Mouse (Mus musculus) monocyte, adult 2 months (primary cell): ENCODE data around the gene Piwil1.
"Not testable (repeated sequence)": the region's sequence is repeated elsewhere in the genome, so short reads cannot be mapped to it uniquely, and the experiment has no call there.

Experiments
- DNase-seq, 2 experiments: peaks; one replicate each; pipeline ENCODE4 v3.0.0; 2022; ENCODE audit warnings: low spot score in 2 of 2, low read depth in 1 of 2

Gene Piwil1

DNA sequence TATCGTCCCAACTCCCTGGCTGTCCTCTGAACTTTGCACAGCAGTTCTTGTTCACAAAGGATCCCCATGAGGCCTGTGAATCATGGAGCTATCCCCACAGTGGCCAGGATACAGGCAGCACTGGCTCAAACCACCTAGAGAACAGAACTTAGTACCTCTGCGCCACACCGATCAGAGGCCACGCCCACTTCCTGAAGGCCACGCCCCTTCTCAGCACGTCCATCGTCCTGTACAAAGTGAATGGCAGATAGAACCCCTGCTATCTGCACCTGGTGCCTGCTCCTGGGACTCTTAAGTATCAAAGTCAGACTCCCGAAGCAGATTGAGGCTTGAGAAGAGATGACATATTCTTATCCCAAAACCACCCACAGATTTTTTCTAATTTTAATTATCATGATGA, 8.3 kb downstream of the Piwil1 start:
- DNase-seq: no peak

DNA sequence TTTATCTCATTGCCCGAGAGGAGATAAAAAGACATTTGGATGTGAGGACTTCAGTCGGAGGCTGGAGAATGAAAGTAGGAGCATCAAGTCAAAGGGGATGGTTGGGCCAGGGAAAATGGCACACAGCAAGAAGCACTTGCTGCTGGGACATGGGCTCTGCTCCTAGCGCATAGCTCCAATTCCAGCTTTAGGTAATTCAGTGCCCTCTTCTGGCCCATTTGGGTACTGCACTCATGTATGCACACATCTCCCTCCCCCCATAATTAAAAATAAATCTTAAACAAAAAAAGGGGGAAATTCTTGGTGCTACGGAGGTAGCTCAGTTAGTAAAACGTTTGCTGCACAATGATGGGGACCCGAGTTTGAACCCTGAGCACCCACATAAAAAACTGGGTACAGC, 9.5 kb downstream of the Piwil1 start:
- no peak for DNase-seq

DNA sequence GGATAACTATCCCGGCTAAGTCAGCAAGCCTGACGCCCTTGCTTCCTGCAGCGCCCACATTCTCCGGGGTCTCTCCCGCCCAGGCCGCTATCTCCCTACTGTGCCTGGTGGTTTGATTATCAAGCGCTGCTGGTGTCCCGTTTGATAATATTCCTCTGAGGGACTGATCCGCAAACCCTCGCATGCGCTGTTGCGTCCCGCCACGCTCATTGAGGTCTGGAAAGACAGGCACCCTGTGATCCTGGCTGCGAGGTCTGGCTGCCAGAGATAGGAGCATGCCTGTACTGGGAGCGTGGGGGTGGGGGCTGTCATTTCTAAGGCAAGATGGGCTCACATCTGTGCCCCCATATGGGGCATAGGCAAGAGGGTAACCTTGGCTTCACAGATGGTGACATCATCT, 12.8 kb downstream of the Piwil1 start:
- no peak for DNase-seq

DNA sequence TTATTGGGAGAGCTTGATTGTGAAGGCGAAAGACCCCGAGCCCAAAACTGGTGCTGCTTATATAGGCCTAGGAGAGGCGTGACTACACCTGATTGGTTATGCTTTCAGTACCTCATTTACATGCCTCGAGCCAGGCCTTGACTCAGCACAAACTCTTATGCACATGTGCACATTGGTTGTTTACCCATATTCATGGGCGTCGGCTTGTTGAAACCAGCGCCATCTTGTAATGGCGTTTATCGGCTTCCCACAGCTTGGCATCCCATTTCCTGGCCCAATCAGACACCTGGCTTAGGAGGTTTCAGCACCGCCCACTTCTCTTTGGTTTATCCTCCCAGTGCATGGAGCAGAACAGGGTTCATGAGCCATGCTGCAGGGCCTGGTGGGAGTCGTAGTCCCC, 18.1 kb downstream of the Piwil1 start:
- DNase-seq: not testable (repeated sequence)

DNA sequence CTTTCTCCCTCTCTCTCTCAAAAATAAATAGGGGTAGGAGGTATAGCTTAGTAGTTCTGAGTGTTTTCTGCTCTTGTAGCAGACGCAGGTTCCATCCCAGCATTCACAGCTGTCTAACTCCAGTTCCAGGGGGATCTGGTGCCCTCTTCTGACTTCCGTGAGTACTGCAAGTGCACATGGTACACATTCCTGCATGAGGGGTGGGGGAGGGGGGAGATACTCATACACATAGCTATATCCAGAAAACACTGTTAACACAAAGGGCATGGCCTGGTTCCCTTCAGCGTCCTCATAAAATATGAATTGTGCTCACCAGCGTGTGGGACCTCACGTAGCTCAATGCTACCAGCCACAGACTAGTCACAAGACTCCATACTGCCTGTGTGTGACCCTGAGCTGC, 27.0 kb downstream of the Piwil1 start:
- no peak for DNase-seq

DNA sequence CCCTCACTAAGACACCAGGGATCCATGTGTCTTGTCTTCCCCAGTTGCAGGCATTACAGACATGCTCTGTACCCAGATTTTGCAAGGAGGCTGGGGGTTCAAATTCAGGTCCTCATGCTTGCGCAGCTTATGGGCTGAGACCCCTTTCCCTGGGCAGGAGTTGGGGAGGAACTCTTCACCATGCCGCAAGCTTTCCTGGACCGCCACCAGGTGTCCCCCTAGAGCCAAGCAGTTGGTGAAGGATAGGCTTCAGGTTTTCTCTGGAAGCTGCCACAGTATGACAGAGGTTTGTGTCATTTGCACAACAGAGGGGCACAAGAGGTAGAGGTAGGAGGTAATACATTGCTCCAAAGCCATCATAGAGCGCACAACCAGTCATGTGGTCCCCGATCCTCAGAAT, 28.3 kb downstream of the Piwil1 start:
- no peak for DNase-seq

DNA sequence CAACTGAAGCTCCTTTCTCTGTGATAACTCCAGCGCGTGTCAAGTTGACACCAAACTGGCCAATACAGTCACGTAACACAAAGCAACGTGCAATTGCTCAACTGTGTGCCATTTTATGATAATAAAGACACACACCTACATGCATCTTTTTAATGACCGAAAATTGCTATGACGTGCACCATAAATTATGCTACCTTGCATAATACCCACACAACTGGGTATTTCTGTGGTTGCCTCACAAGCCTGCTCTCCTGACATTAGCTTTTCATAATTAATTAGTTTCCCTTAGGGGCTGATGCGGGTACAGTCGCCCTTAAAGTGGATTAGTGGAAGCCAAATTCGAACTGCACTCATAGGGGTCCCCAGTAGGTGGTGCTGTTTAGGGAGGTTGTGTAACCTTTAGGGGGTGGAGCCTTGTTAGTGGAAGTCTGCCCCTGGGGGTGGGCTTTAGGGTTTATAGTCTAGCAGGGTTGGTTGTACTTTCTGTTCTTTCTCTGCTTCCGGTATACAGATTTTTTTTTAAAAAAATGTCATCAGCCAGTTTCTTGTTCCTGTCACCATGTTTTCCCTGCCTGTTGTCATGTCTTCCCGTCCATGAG, 30.2 kb downstream of the Piwil1 start:
- no peak for DNase-seq

DNA sequence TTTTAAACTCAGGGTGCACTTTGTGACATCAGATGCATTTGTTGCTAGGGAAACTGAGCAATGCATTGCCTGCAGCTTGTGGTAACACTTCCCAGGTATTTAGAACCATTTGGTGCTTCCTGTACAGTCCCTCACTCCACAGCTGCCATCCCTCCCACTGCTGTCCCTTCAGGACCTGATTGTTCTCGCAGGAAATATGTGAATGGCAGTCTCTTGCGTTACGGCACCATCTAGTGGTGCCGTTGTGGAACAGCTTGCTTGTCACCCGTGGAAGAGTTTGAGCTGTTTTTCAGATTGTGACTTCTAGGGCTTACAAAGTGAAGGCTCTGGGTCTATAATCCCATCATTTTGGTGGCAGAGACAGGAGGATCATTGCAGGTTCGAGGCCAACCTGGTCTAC, 31.6 kb downstream of the Piwil1 start:
- DNase-seq: no peak

DNA sequence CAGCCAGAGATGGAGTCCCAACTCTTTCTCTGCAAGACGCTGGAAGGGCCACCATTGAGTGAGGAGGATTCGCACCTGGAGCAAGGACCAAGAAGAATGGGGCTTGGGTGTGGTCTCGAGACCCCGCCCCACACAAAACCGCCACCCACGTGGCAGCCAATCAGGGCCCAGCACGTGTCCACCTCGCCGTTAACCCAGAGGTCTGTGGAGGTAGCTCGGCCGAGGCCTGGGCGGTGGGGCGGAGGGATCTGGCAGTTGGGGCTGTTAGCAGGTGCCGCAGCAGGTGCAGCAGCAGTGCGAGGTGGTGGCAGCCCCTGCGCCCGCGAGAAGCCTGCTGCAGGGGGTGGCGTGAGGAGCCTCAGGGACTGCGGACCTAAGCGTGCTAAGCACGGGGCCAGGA, 33.6 kb downstream of the Piwil1 start:
- DNase-seq: no peak

DNA sequence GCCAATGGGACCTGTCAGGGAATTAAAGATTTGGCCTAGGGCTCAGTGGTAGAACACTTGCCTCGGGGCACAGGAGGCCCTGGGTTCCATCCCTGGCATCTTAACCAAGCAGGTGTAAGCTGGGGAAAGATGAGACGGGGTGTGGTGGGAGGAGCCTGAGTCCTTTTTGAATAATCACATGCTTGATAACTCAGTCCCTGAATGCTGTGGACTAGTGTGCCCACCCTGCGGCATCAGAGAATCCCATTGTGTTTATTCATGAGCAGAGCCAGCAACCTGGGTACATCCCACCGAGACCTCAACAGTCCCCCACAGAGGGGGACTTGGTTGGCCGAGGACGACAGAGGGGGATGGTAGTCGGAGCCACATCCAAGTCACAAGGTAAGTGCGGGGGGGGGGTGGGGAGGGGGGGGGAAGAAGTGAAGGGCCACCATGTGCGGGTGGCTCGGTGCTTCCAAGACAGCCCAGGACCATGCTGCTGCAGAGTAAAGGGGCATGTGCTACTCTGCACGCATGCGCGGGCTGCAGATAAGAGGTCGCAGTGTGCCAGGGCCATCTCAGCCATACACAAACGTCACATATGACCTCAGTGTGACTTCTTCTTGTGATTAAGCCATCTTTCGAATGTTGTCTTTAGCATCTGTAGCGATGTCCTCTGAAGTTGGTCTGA, 37.0 kb downstream of the Piwil1 start:
- no peak for DNase-seq

DNA sequence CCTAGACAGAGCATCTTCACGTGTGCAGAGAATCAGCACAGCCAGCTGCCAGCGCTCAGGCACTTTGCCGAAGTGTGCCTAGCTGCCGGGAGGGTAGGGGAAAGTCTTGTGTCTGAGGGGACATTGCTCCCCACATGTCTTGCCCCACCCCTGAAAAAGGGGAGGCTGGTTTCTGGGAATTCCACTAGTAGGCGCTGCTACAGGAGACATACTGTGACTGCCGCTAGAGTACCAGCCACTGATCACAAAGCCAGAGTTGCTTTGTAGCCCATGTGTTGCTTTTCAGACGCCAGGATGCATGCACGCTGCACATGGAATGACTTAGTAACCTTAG, 37.5 kb downstream of the Piwil1 start:
- no peak for DNase-seq

DNA sequence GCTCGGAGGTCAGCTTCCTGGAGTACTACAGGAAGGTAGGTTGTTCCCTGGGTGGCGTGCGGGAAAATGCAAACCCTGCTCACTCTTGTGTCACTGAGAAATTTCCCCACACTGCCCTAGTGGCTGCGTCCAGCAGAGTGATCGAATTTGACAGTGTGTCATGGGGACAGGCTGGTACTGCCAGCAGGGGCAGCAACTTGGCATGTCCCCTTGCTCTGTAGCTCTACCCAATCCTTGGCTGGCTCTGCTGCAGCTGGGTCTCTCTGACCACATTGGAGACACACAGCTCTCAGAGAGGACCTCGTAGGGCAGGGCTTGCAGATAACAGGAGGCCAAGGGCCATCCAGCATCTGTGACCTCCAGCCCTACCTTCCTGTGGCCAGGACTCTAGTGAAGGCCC, 42.0 kb downstream of the Piwil1 start:
- no peak for DNase-seq

DNA sequence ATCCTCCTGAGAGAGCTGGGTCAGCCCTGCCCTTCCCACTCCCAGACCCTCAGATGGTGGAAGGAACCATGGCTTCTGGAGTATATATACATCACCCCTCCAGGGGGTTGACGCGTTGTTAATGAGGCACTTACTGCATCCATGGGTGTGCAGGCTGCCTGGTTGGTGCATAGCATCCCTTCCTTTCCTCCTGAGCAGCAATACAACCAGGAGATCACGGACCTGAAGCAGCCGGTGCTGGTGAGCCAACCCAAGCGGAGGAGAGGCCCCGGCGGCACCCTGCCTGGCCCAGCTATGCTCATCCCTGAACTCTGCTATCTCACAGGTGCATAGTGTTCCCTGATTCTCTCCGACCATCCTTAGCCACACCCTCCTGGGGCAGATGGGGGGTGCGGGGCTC, 42.9 kb downstream of the Piwil1 start:
- no peak for DNase-seq

DNA sequence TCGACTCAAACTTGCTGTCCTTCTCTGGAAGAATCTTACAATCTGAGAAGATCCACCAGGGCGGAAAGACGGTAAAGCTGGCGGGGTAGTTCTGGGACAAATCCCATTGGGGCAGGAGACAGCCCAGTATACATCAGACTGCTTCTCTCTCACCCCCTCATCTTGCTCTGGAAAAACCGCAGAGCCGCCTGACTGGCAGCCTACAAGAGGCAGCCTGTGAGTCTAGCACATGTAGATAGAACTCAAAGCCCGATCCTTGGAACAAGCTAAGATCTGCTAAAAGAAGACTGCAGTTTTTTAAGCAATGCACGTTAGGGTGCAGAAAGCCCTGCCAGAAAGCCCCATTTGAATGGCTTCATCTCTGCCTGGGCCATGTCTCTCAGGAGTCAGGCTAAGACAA, 43.9 kb downstream of the Piwil1 start:
- DNase-seq: no peak

DNA sequence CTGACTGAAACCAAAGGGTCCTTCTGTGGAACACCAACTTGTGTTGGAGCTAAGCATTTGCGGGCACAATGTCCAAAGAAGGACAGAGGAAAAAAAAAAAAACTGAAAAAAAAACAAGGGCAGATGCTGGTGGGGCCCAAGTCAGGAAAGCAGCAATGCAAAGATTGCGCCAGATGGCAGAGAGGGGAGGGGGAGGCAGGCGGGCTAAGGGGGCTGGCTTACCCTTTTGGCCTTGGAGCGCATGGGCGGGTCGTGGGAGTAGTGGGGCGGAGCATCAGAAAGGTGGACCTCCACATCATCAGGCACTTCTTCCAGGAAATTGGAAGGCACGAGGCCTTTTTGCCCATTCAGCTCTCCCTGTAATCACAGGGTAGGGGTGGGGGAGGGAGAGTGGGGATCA, 58.8 kb downstream of the Piwil1 start:
- no peak for DNase-seq

DNA sequence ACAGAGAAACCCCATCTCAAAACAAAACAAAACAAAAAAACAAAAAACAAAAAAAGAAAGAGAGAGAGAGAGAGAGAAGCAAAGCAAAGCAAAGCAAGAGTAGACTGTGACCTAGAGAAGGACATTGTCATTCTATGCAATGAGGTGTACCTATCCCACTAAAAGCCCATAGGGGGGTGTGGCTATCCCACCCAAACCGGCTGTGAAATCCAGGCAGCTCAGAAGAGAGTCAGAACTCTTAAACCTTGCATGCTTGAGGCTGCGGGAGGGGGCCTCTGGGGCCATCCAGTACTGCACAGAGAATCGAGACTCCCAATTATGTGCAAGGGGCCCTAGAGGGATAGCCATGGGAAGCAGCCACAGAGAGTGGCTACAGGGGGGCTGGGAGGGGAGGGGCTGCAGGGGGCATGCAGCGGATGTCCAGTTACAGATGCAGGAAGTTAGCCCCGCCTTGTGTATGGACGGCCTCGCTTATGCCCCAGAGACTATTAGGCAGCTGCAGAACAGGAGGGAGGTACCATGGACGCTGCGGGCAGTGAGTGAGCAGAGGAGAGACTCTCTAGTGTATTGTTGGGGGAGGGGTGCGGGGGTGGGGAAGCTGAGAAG, 66.8 kb downstream of the Piwil1 start:
- DNase-seq: no peak

DNA sequence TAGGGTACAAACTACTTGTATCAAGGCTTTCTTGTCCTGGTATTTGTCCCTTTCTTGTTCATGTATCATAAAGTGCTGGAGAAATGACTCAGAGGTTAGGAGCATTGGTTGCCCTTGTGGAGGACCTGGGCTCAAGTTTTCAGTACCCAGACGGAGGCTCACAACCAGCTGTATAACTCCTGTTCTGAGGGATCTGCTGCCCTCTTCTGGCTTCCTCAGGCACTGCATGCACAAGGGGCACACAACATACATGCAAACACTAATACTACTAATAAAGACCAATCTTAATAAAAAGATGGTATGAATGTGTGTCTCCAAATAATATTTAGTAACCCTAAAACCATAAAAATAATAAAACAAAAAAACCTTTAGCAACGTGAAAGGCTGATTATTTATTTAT, 74.1 kb downstream of the Piwil1 start:
- DNase-seq: no peak

DNA sequence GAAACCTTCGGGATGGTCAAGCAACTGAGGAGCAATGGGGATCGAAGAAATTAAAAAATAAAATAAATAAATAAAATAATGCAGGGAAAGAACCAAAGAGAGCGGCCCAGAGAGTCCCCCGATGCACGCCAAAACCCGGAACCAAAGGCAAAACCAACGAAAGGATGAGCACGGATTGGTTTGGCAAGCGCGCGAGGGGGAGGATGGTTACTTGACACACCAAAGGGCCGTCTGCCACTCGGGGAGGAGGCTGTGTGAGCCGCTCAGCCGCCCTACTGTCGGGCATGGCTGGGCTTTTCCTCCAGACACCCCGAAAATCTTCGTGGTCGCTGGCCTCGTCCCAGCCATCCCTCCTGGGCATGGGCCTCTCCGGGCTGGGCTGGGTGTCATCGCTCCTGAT, 79.3 kb downstream of the Piwil1 start:
- DNase-seq: no peak

DNA sequence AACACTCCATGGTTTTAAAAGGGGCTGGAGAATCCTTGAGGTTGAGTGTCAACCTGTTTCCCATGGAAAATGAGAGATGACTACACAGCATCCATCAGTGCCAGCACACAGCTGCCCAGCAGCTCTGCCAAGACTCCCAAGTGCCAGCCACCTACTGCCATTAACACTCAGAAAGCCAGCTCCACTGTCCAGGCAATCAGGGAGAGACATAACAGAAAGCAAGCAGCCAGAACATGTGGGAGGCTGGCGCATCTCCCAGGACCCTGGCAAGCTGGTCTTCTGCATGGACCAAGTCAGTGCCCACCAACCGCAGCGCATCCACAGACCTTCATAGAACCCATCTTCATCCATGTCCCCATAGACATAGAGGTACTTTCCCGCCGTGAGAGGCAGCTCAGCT, 98.3 kb downstream of the Piwil1 start:
- no peak for DNase-seq
